Mouse (Mus musculus): ENCODE results near the gene Aicda. TPM values are rescaled to one million over a fixed set of nuclear protein-coding genes. Genes with fewer than 3 reads are reported as not detected.
A peak's percentile ranks its signal among the peaks of the same experiment; 100 is the strongest.

Aicda gene
- total and polyA plus RNA-seq, 3 experiments, result not detected

GRCm38 (mm10) chr6:122605483-122605882 is 51.9 kb downstream of the Aicda start:
- no peak for ATAC-seq (ENCODE audit: extremely low read depth, insufficient number of reproducible peaks, low FRiP score, poor library complexity, severe bottlenecking)
- Histone ChIP-seq H3K4me1 (ENCODE audit: insufficient read depth, low read depth, low read length) (peaks cover 22% of the 10 kb centered on the region), H3K27me3 (ENCODE audit: insufficient read depth, low read length) (peaks cover 3% of the 10 kb centered on the region; the same call in 1 of the 2 replicates), H3K36me3 (replicated peaks) (no peaks in the 10 kb centered on the region), H3K4me3 (ENCODE audit: low read depth, low read length) (no peak overlapping the region), H3K9me3 (replicated peaks) (no peaks in the 10 kb centered on the region)
- no peak for DNase-seq (ENCODE audit: low spot score)
- TF ChIP-seq CTCF (IDR thresholded peaks at IDR 0.05; ENCODE audit: low read depth, low read length), result 0 out of 2 replicates have a peak, but pooled peaks have one; percentile 26
- TF ChIP-seq TAL1 (conservative IDR thresholded peaks at IDR 0.05; ENCODE audit: low read depth, low read length), result no peak
- no peak for TF ChIP-seq GATA2 (IDR thresholded peaks at IDR 0.05; ENCODE audit: borderline replicate concordance, low read depth, low read length)
- TF ChIP-seq POLR2AphosphoS5 (IDR thresholded peaks at IDR 0.05; ENCODE audit: insufficient replicate concordance, low read depth, low read length), result no peak

GRCm38 (mm10) chr6:122606661-122607060 is 53.1 kb downstream of the Aicda start:
- Histone ChIP-seq H3K9me3 (replicated peaks) (no peaks in the 10 kb centered on the region), H3K27me3 (ENCODE audit: insufficient read depth, low read length) (peaks cover 3% of the 10 kb centered on the region; the same call in 1 of the 2 replicates), H3K4me1 (ENCODE audit: insufficient read depth, low read depth, low read length) (peaks cover 19% of the 10 kb centered on the region), H3K36me3 (replicated peaks) (no peaks in the 10 kb centered on the region), H3K4me3 (ENCODE audit: low read depth, low read length) (no peak overlapping the region)
- no peak for ATAC-seq (ENCODE audit: extremely low read depth, insufficient number of reproducible peaks, low FRiP score, poor library complexity, severe bottlenecking)
- no peak for DNase-seq (ENCODE audit: low spot score)
- TF ChIP-seq TAL1 (conservative IDR thresholded peaks at IDR 0.05; ENCODE audit: low read depth, low read length), result no peak
- TF ChIP-seq CTCF (IDR thresholded peaks at IDR 0.05; ENCODE audit: low read depth, low read length), result no peak
- TF ChIP-seq GATA2 (IDR thresholded peaks at IDR 0.05; ENCODE audit: borderline replicate concordance, low read depth, low read length), result no peak
- no peak for TF ChIP-seq GATA1 (IDR thresholded peaks at IDR 0.05; ENCODE audit: borderline replicate concordance, low read length)
- TF ChIP-seq POLR2AphosphoS5 (IDR thresholded peaks at IDR 0.05; ENCODE audit: insufficient replicate concordance, low read depth, low read length), result no peak

- no peak for ATAC-seq (ENCODE audit: extremely low read depth, insufficient number of reproducible peaks, low FRiP score, poor library complexity, severe bottlenecking)
Observed at GRCm38 (mm10) chr6:122607700-122608099, 54.1 kb downstream of the Aicda start.

GRCm38 (mm10) chr6:122608434-122609376 is 55.1 kb downstream of the Aicda start:
- peaks cover 12% of the 10 kb centered on the region for H3K4me1 ChIP-seq (ENCODE audit: insufficient read depth, low read depth, low read length)

More at GRCm38 (mm10) chr6:122607700-122608099, 54.1 kb downstream of the Aicda start:
- peaks cover 12% of the 10 kb centered on the region for H3K4me1 ChIP-seq (ENCODE audit: insufficient read depth, low read depth, low read length)
- H3K4me3 ChIP-seq (ENCODE audit: low read depth, low read length), result no peak overlapping the region
- no peaks in the 10 kb centered on the region for H3K36me3 ChIP-seq (replicated peaks)
- peaks cover 3% of the 10 kb centered on the region; the same call in 1 of the 2 replicates for H3K27me3 ChIP-seq (ENCODE audit: insufficient read depth, low read length)
- no peaks in the 10 kb centered on the region for H3K9me3 ChIP-seq (replicated peaks)
- no peak for TF ChIP-seq CTCF (IDR thresholded peaks at IDR 0.05; ENCODE audit: low read depth, low read length)
- DNase-seq (ENCODE audit: low spot score), result no peak

GRCm38 (mm10) chr6:122609377-122609728 is 55.8 kb downstream of the Aicda start:
- ATAC-seq (ENCODE audit: extremely low read depth, insufficient number of reproducible peaks, low FRiP score, poor library complexity, severe bottlenecking) (no peak), DNase-seq (ENCODE audit: low spot score) (no peak)
- H3K4me1 ChIP-seq (ENCODE audit: insufficient read depth, low read depth, low read length), result peaks cover 6% of the 10 kb centered on the region
- no peaks in the 10 kb centered on the region for H3K9me3 ChIP-seq (replicated peaks)
- no peaks in the 10 kb centered on the region for H3K36me3 ChIP-seq (replicated peaks)
- peaks cover 3% of the 10 kb centered on the region; the same call in 1 of the 2 replicates for H3K27me3 ChIP-seq (ENCODE audit: insufficient read depth, low read length)
- TF ChIP-seq GATA2 (IDR thresholded peaks at IDR 0.05; ENCODE audit: borderline replicate concordance, low read depth, low read length) (no peak), POLR2AphosphoS5 (IDR thresholded peaks at IDR 0.05; ENCODE audit: insufficient replicate concordance, low read depth, low read length) (no peak), CTCF (IDR thresholded peaks at IDR 0.05; ENCODE audit: low read depth, low read length) (no peak), GATA1 (IDR thresholded peaks at IDR 0.05; ENCODE audit: borderline replicate concordance, low read length) (no peak), TAL1 (conservative IDR thresholded peaks at IDR 0.05; ENCODE audit: low read depth, low read length) (no peak)
- no peak overlapping the region for H3K4me3 ChIP-seq (ENCODE audit: low read depth, low read length)

More at GRCm38 (mm10) chr6:122608434-122609376, 55.1 kb downstream of the Aicda start:
- ATAC-seq (ENCODE audit: extremely low read depth, insufficient number of reproducible peaks, low FRiP score, poor library complexity, severe bottlenecking) (no peak), DNase-seq (ENCODE audit: low spot score) (no peak)
- H3K36me3 ChIP-seq (replicated peaks), result no peaks in the 10 kb centered on the region
- H3K27me3 ChIP-seq (ENCODE audit: insufficient read depth, low read length), result peaks cover 3% of the 10 kb centered on the region; the same call in 1 of the 2 replicates
- H3K9me3 ChIP-seq (replicated peaks), result no peaks in the 10 kb centered on the region
- TF ChIP-seq TAL1 (conservative IDR thresholded peaks at IDR 0.05; ENCODE audit: low read depth, low read length) (no peak), CTCF (IDR thresholded peaks at IDR 0.05; ENCODE audit: low read depth, low read length) (no peak), GATA2 (IDR thresholded peaks at IDR 0.05; ENCODE audit: borderline replicate concordance, low read depth, low read length) (no peak), GATA1 (IDR thresholded peaks at IDR 0.05; ENCODE audit: borderline replicate concordance, low read length) (no peak), POLR2AphosphoS5 (IDR thresholded peaks at IDR 0.05; ENCODE audit: insufficient replicate concordance, low read depth, low read length) (no peak)
- no peak overlapping the region for H3K4me3 ChIP-seq (ENCODE audit: low read depth, low read length)

GRCm38 (mm10) chr6:122609771-122610170 is 56.2 kb downstream of the Aicda start, which contains the start of gene Gdf3:
TSS of gene Gdf3 (minus strand) at chr6:122610087.
- TF ChIP-seq GATA1 (IDR thresholded peaks at IDR 0.05; ENCODE audit: borderline replicate concordance, low read length) (no peak), GATA2 (IDR thresholded peaks at IDR 0.05; ENCODE audit: borderline replicate concordance, low read depth, low read length) (no peak), POLR2AphosphoS5 (IDR thresholded peaks at IDR 0.05; ENCODE audit: insufficient replicate concordance, low read depth, low read length) (no peak), CTCF (IDR thresholded peaks at IDR 0.05; ENCODE audit: low read depth, low read length) (no peak), TAL1 (conservative IDR thresholded peaks at IDR 0.05; ENCODE audit: low read depth, low read length) (no peak)
- ATAC-seq (ENCODE audit: extremely low read depth, insufficient number of reproducible peaks, low FRiP score, poor library complexity, severe bottlenecking), result no peak
- peaks cover 3% of the 10 kb centered on the region; the same call in 1 of the 2 replicates for H3K27me3 ChIP-seq (ENCODE audit: insufficient read depth, low read length)
- no peak within 1 kb of the TSS for H3K4me3 ChIP-seq (ENCODE audit: low read depth, low read length)
- H3K9me3 ChIP-seq (replicated peaks), result no peaks in the 10 kb centered on the region
- peaks cover 3% of the 10 kb centered on the region for H3K4me1 ChIP-seq (ENCODE audit: insufficient read depth, low read depth, low read length)
- no peak for DNase-seq (ENCODE audit: low spot score)
- no peaks in the 10 kb centered on the region for H3K36me3 ChIP-seq (replicated peaks)
